Mouse (Mus musculus) gonadal fat pad, adult 2 months (tissue): ENCODE measurements at regions not wholly inside any gene's neighbourhood (a gene's known extent, or its start where the extent isn't known, plus 50 kb on each side); places are given as distances from the start of the nearest gene placed in this dataset.

Source experiments
- DNase-seq: peaks from one replicate; pipeline ENCODE4 v3.0.0-alpha.2; 2012; ENCODE audit warnings: low read depth

- DNase-seq = no peak
Measured at GRCm38 (mm10) chr9:41697611-41698467, 426.3 kb downstream of the Sorl1 start.

- no peak for DNase-seq
Measured at GRCm38 (mm10) chr9:41697160-41697559, 426.9 kb downstream of the Sorl1 start.

GRCm38 (mm10) chr9:41682911-41683310 lies 441.2 kb downstream of the Sorl1 start:
- DNase-seq = no peak

GRCm38 (mm10) chr9:41675656-41676055 lies 448.4 kb downstream of the Sorl1 start:
- DNase-seq = no peak

GRCm38 (mm10) chr9:41672958-41673357 lies 451.1 kb downstream of the Sorl1 start:
- no peak for DNase-seq

- no peak for DNase-seq
Measured at GRCm38 (mm10) chr9:41668741-41669140, 455.4 kb downstream of the Sorl1 start.

GRCm38 (mm10) chr9:41665000-41665685 lies 459.0 kb downstream of the Sorl1 start:
- no peak for DNase-seq

GRCm38 (mm10) chr9:41660576-41660975 lies 463.5 kb downstream of the Sorl1 start:
- no peak for DNase-seq

- DNase-seq = no peak
Measured at GRCm38 (mm10) chr9:41660011-41660410, 464.1 kb downstream of the Sorl1 start.

- DNase-seq = no peak
Measured at GRCm38 (mm10) chr9:41631564-41632205, 470.2 kb upstream of the Ubash3b start.

- no peak for DNase-seq
Measured at GRCm38 (mm10) chr9:41621341-41621740, 459.8 kb upstream of the Ubash3b start.

- DNase-seq = no peak
Measured at GRCm38 (mm10) chr9:41614002-41614401, 452.5 kb upstream of the Ubash3b start.

- DNase-seq = no peak
Measured at GRCm38 (mm10) chr9:41612802-41613550, 451.5 kb upstream of the Ubash3b start.

GRCm38 (mm10) chr9:41612452-41612795 lies 450.9 kb upstream of the Ubash3b start:
- no peak for DNase-seq

- no peak for DNase-seq
Measured at GRCm38 (mm10) chr9:41611534-41612451, 450.3 kb upstream of the Ubash3b start.

- DNase-seq = no peak
Measured at GRCm38 (mm10) chr9:41610347-41610746, 448.9 kb upstream of the Ubash3b start.

- no peak for DNase-seq
Measured at GRCm38 (mm10) chr9:41606136-41606535, 444.6 kb upstream of the Ubash3b start.

- DNase-seq = no peak
Measured at GRCm38 (mm10) chr9:41604916-41605315, 443.4 kb upstream of the Ubash3b start.

- no peak for DNase-seq
Measured at GRCm38 (mm10) chr9:41600778-41601177, 439.3 kb upstream of the Ubash3b start.

- no peak for DNase-seq
Measured at GRCm38 (mm10) chr9:41599874-41600273, 438.4 kb upstream of the Ubash3b start.

- no peak for DNase-seq
Measured at GRCm38 (mm10) chr9:41595749-41596148, 434.3 kb upstream of the Ubash3b start.
